Comparison of ENCODE assay signal across 24 mouse cellular contexts in the genomic region with DNA sequence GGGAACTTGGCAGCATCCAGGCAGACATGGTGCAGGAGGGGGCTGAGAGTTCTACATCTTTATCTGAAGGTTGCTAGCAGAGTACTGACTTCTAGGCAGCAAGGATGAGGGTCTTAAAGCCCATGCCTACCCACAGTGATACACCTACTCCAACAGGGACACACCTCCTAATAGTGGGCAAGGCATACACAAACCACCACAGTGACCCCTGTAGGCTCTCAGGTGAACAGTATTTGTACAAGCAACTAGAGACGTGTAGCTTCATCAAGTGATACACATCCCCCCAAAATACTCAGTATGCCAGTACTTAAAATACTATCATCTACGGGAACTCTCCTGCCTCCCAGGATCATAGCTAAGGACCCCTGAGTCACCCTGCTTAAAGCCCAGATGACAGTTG.
DNase-seq lines count a peak whose midpoint lies in the region; ATAC-seq and TF ChIP-seq lines count a peak whose summit lies in the region.
"Had no signal": no experiment of that assay in that cellular context is flagged by ENCODE, and none has a peak within 500 bp of the region (broad histone marks: within the 10 kb centered on the region; RNA-seq: fewer than 3 reads in every experiment).

No protein-coding gene starts in this region.

- H3K4me1 ChIP-seq in heart, adult 2 months (ENCODE audit: control insufficient read depth, insufficient read depth, low read length): no peaks in the 10 kb centered on the region
- H3K4me1 ChIP-seq in lung, postnatal 0 days (ENCODE audit: insufficient read depth, low read depth, low read length): peaks cover 5% of the 10 kb centered on the region; the same call in 1 of the 2 replicates
- H3K4me1 ChIP-seq in stomach, postnatal 0 days (replicated peaks; ENCODE audit: control insufficient read depth, insufficient read depth): no peaks in the 10 kb centered on the region
- no peaks in the 10 kb centered on the region for H3K4me1 ChIP-seq in forebrain, embryonic 13.5 days
- H3K4me1 ChIP-seq: heart, embryonic 12.5 days; kidney, embryonic 15.5 days had no signal

- H3K4me2 ChIP-seq in lung, postnatal 0 days (replicated peaks; ENCODE audit: low read depth, low read length): no peak overlapping the region
- no peak overlapping the region for H3K4me2 ChIP-seq in stomach, postnatal 0 days (replicated peaks; ENCODE audit: low read depth)
- no peak overlapping the region for H3K4me2 ChIP-seq in forebrain, embryonic 13.5 days
- H3K4me2 ChIP-seq: heart, embryonic 12.5 days; hindbrain, embryonic 14.5 days; kidney, embryonic 15.5 days had no signal

- H3K27ac ChIP-seq in heart, adult 2 months: no peak overlapping the region
- no peak overlapping the region for H3K27ac ChIP-seq in lung, postnatal 0 days (ENCODE audit: low read length)
- no peak overlapping the region for H3K27ac ChIP-seq in stomach, postnatal 0 days (replicated peaks)
- no peak overlapping the region for H3K27ac ChIP-seq in forebrain, embryonic 13.5 days
- H3K27ac ChIP-seq: hindbrain, embryonic 14.5 days; kidney, embryonic 15.5 days; macrophage had no signal

- TF ChIP-seq CTCF in heart, adult 2 months (IDR thresholded peaks at IDR 0.05): peak; percentile 40
- TF ChIP-seq CTCF in lung, postnatal 0 days (IDR thresholded peaks at IDR 0.05): 0 out of 2 replicates have a peak, but pooled peaks have one; percentile 7
- peak; percentile 21; the same call in 1 of the 2 replicates for TF ChIP-seq CTCF in stomach, postnatal 0 days (IDR thresholded peaks at IDR 0.05; ENCODE audit: low read depth)

- no peaks in the 10 kb centered on the region for H3K27me3 ChIP-seq in heart, adult 2 months (ENCODE audit: control insufficient read depth, insufficient read depth, low read length)
- no peaks in the 10 kb centered on the region for H3K27me3 ChIP-seq in lung, postnatal 0 days (replicated peaks; ENCODE audit: insufficient read depth, low read length)
- no peaks in the 10 kb centered on the region for H3K27me3 ChIP-seq in stomach, postnatal 0 days (ENCODE audit: control insufficient read depth, insufficient read depth, low read length)
- H3K27me3 ChIP-seq in forebrain, embryonic 13.5 days: no peaks in the 10 kb centered on the region
- H3K27me3 ChIP-seq: heart, embryonic 12.5 days; kidney, embryonic 15.5 days had no signal

- intact Hi-C loops in heart, adult 2 months (cut with DNase I): loop anchor here (5.0 kb wide), 1 partner anchor 174 kb away; no protein-coding TSS in a partner anchor
- intact Hi-C loops in heart, postnatal 36 days (cut with DNase I): no loop called here

- DNase-seq in heart, adult 2 months: no peak
- no peak for DNase-seq in heart, postnatal 36 days
- no peak for DNase-seq in lung, postnatal 0 days (ENCODE audit: low spot score)
- no peak for DNase-seq in lung, adult 18-20 months
- DNase-seq in T-cell, adult 2 months (ENCODE audit: low spot score): peak; percentile 10
- no peak for DNase-seq in stomach, postnatal 0 days (ENCODE audit: low spot score)
- DNase-seq in ovary, postnatal 36 days (ENCODE audit: low spot score): no peak
- DNase-seq: adrenal gland, postnatal 36 days; cerebellum, adult 18-20 months; cerebellum, postnatal 10 days; gastrocnemius, postnatal 25 days; heart, adult 18-20 months; kidney, adult 18-20 months; kidney, postnatal 25 days; left cerebral cortex, postnatal 4 days; lung, postnatal 10 days; right cerebral cortex, postnatal 4 days had no signal

- H3K9me3 ChIP-seq in lung, postnatal 0 days (ENCODE audit: low read length): no peaks in the 10 kb centered on the region
- H3K9me3 ChIP-seq in stomach, postnatal 0 days (ENCODE audit: control insufficient read depth, low read length): no peaks in the 10 kb centered on the region
- H3K9me3 ChIP-seq in forebrain, embryonic 13.5 days (replicated peaks): peaks cover 5% of the 10 kb centered on the region; the same call in 1 of the 2 replicates
- H3K9me3 ChIP-seq: kidney, embryonic 15.5 days had no signal

- TF ChIP-seq EP300 in heart, adult 2 months (IDR thresholded peaks at IDR 0.05; ENCODE audit: insufficient read depth, low read depth, low read length): no peak
- TF ChIP-seq EP300 in lung, postnatal 0 days (IDR thresholded peaks at IDR 0.05): no peak
- TF ChIP-seq EP300 in stomach, postnatal 0 days (optimal IDR thresholded peaks at IDR 0.05): no peak

- no peaks in the 10 kb centered on the region for H3K36me3 ChIP-seq in heart, adult 2 months (ENCODE audit: control insufficient read depth, insufficient read depth, low read length)
- no peaks in the 10 kb centered on the region for H3K36me3 ChIP-seq in lung, postnatal 0 days (ENCODE audit: insufficient read depth, low read length)
- H3K36me3 ChIP-seq in stomach, postnatal 0 days (ENCODE audit: control insufficient read depth, insufficient read depth, low read length): no peaks in the 10 kb centered on the region
- no peaks in the 10 kb centered on the region for H3K36me3 ChIP-seq in forebrain, embryonic 13.5 days (ENCODE audit: poor library complexity, severe bottlenecking)
- H3K36me3 ChIP-seq: heart, embryonic 12.5 days; kidney, embryonic 15.5 days had no signal

- no peak overlapping the region for H3K9ac ChIP-seq in heart, adult 2 months (ENCODE audit: low read depth, low read length)
- H3K9ac ChIP-seq in lung, postnatal 0 days (replicated peaks; ENCODE audit: low read depth): no peak overlapping the region
- H3K9ac ChIP-seq in stomach, postnatal 0 days (ENCODE audit: low read length): no peak overlapping the region
- H3K9ac ChIP-seq in forebrain, embryonic 13.5 days: no peak overlapping the region
- H3K9ac ChIP-seq: heart, embryonic 12.5 days; hindbrain, embryonic 14.5 days; kidney, embryonic 15.5 days had no signal

- 95% methylated on average over 2 of the region's 2 CpGs for WGBS in heart, adult 2 months
- WGBS in lung, postnatal 0 days: 77% methylated on average over 2 of the region's 2 CpGs
- 87% methylated on average over 2 of the region's 2 CpGs for WGBS in stomach, postnatal 0 days
- 93% methylated on average over 2 of the region's 2 CpGs for WGBS in forebrain, embryonic 13.5 days

- TF ChIP-seq POLR2A in heart, adult 2 months (IDR thresholded peaks at IDR 0.05; ENCODE audit: insufficient read depth, low read depth, low read length): no peak

- H3K4me3 ChIP-seq in heart, adult 2 months: no peak overlapping the region
- no peak overlapping the region for H3K4me3 ChIP-seq in lung, postnatal 0 days (ENCODE audit: low read depth, low read length)
- no peak overlapping the region for H3K4me3 ChIP-seq in stomach, postnatal 0 days (ENCODE audit: low read depth, low read length)
- H3K4me3 ChIP-seq in forebrain, embryonic 13.5 days: no peak overlapping the region
- H3K4me3 ChIP-seq: heart, embryonic 12.5 days; kidney, embryonic 15.5 days had no signal

- H3K79me2 ChIP-seq in heart, adult 2 months (replicated peaks; ENCODE audit: control insufficient read depth, insufficient read depth, low read length): no peaks in the 10 kb centered on the region

- ATAC-seq in lung, postnatal 0 days: no peak
- ATAC-seq in stomach, postnatal 0 days (ENCODE audit: low FRiP score, low TSS enrichment): no peak
- ATAC-seq in forebrain, embryonic 13.5 days: no peak
- ATAC-seq: forebrain, embryonic 14.5 days; midbrain, embryonic 16.5 days had no signal
